Mouse (Mus musculus) c-Kit-positive CD71-positive TER-119-positive erythroid progenitor cells, embryonic 14.5 days (primary cell): Measurements from ENCODE around the gene Zfp800.

Source experiments
- DNase-seq: peaks from one replicate; pipeline ENCODE4 v3.0.0-alpha.2; 2013; ENCODE audit warnings: low spot score

Gene Zfp800

GRCm38 (mm10) chr6:28309692-28310091, 88.1 kb downstream of the Zfp800 start:
- DNase-seq, result peak; percentile 0

GRCm38 (mm10) chr6:28308929-28309328, 88.9 kb downstream of the Zfp800 start:
- no peak for DNase-seq

GRCm38 (mm10) chr6:28306702-28307101, 91.1 kb downstream of the Zfp800 start:
- no peak for DNase-seq

- DNase-seq, result no peak
Measured at GRCm38 (mm10) chr6:28296306-28296705, 101.5 kb downstream of the Zfp800 start.

GRCm38 (mm10) chr6:28295581-28295980, 102.2 kb downstream of the Zfp800 start:
- DNase-seq, result no peak

GRCm38 (mm10) chr6:28292810-28293209, 105.0 kb downstream of the Zfp800 start:
- DNase-seq, result no peak

GRCm38 (mm10) chr6:28279886-28280285, 117.9 kb downstream of the Zfp800 start:
- no peak for DNase-seq

GRCm38 (mm10) chr6:28262198-28262621, 135.6 kb downstream of the Zfp800 start:
- peak; percentile 39 for DNase-seq

GRCm38 (mm10) chr6:28261307-28262197, 136.3 kb downstream of the Zfp800 start:
- DNase-seq, result peak; percentile 81

GRCm38 (mm10) chr6:28260425-28261191, 137.2 kb downstream of the Zfp800 start:
- peak; percentile 52 for DNase-seq

- DNase-seq, result no peak
Measured at GRCm38 (mm10) chr6:28259750-28260149, 138.1 kb downstream of the Zfp800 start.

GRCm38 (mm10) chr6:28258440-28258839, 139.4 kb downstream of the Zfp800 start:
- no peak for DNase-seq

- DNase-seq, result no peak
Measured at GRCm38 (mm10) chr6:28257772-28258171, 140.0 kb downstream of the Zfp800 start.

GRCm38 (mm10) chr6:28252790-28253189, 145.0 kb downstream of the Zfp800 start:
- DNase-seq, result no peak

- no peak for DNase-seq
Measured at GRCm38 (mm10) chr6:28248211-28248610, 149.6 kb downstream of the Zfp800 start.

- peak; percentile 89 for DNase-seq
Measured at GRCm38 (mm10) chr6:28232618-28233361, 165.0 kb downstream of the Zfp800 start.

- no peak for DNase-seq
Measured at GRCm38 (mm10) chr6:28228085-28228484, 169.7 kb downstream of the Zfp800 start.

- DNase-seq, result no peak
Measured at GRCm38 (mm10) chr6:28221017-28221416, 176.8 kb downstream of the Zfp800 start.

- DNase-seq, result no peak
Measured at GRCm38 (mm10) chr6:28218386-28218785, 179.4 kb downstream of the Zfp800 start.

- DNase-seq, result peak; percentile 68
Measured at GRCm38 (mm10) chr6:28215268-28215954, 182.4 kb downstream of the Zfp800 start.

GRCm38 (mm10) chr6:28214658-28215267, 183.0 kb downstream of the Zfp800 start:
- peak; percentile 18 for DNase-seq
